Mouse (Mus musculus) adrenal gland, adult 2 months (tissue): ENCODE measurements around the gene 0610010F05Rik. TPM values are rescaled to one million over a fixed set of nuclear protein-coding genes. Genes with fewer than 3 reads are reported as not detected.
"Not testable (repeated sequence)": the region's sequence is repeated elsewhere in the genome, so short reads cannot be mapped to it uniquely, and the experiment has no call there.

Experiments used
- DNase-seq: peaks from one replicate; pipeline ENCODE4 v3.0.0; 2021
- long read RNA-seq: library from polyadenylated mRNA; stranded (forward); transcript quantifications from one replicate; pipeline ENCODE4 v2.0.0, GENCODE M21; 2021
- polyA plus RNA-seq: library from polyadenylated mRNA; depleted of rRNA; stranded (reverse); fragments of >200 nt; gene quantifications from 2 replicates; pipeline ENCODE4 v1.2.3, GENCODE M21; 2012; rRNA removed
- total RNA-seq, 2 experiments: library from RNA; stranded (reverse); gene quantifications; 2 replicates each; pipeline ENCODE4 v1.2.3; 2021

Gene 0610010F05Rik
- total RNA-seq = 10 to 100 TPM; 13.5 to 14.2 TPM
- polyA plus RNA-seq = 0.76 and 2.0 TPM in 2 replicates
- long read RNA-seq, full-length matches to known transcripts = 7 of 13 reads
- long read RNA-seq, partial matches to known transcripts = 0 of 13 reads
- long read RNA-seq, other reads (novel, unspliced or antisense) = 6 of 13 reads

- peak; percentile 92 for DNase-seq
Measured at GRCm38 (mm10) chr11:23632945-23633878, at the start of gene 0610010F05Rik. 0610010F05Rik (minus strand) TSS chr11:23633639.

- no peak for DNase-seq
Measured at GRCm38 (mm10) chr11:23682561-23682960, 49.1 kb upstream of the 0610010F05Rik start.

- DNase-seq = peak; percentile 58
Measured at GRCm38 (mm10) chr11:23680435-23680950, 47.1 kb upstream of the 0610010F05Rik start.

GRCm38 (mm10) chr11:23679044-23679642 lies 45.7 kb upstream of the 0610010F05Rik start:
- peak; percentile 49 for DNase-seq

- DNase-seq = no peak
Measured at GRCm38 (mm10) chr11:23676100-23676499, 42.7 kb upstream of the 0610010F05Rik start.

- DNase-seq = no peak
Measured at GRCm38 (mm10) chr11:23672256-23672749, 38.9 kb upstream of the 0610010F05Rik start.

GRCm38 (mm10) chr11:23667128-23667527 lies 33.7 kb upstream of the 0610010F05Rik start:
- no peak for DNase-seq

- DNase-seq = no peak
Measured at GRCm38 (mm10) chr11:23666526-23666925, 33.1 kb upstream of the 0610010F05Rik start.

- DNase-seq = peak; percentile 96
Measured at GRCm38 (mm10) chr11:23665798-23666501, 32.5 kb upstream of the 0610010F05Rik start, which contains the start of gene Pex13. Pex13 (minus strand) TSS chr11:23665959.

- DNase-seq = peak; percentile 82
Measured at GRCm38 (mm10) chr11:23665311-23665786, 31.9 kb upstream of the 0610010F05Rik start, which contains the start of gene Pus10. Pus10 (plus strand) TSS chr11:23665674.

GRCm38 (mm10) chr11:23664232-23664631 lies 30.8 kb upstream of the 0610010F05Rik start:
- DNase-seq = no peak

GRCm38 (mm10) chr11:23657791-23658190 lies 24.4 kb upstream of the 0610010F05Rik start:
- DNase-seq = peak; percentile 41

GRCm38 (mm10) chr11:23653666-23654065 lies 20.2 kb upstream of the 0610010F05Rik start:
- DNase-seq = no peak

- no peak for DNase-seq
Measured at GRCm38 (mm10) chr11:23647835-23648234, 14.4 kb upstream of the 0610010F05Rik start.

GRCm38 (mm10) chr11:23647431-23647830 lies 14.0 kb upstream of the 0610010F05Rik start:
- DNase-seq = no peak

- DNase-seq = no peak
Measured at GRCm38 (mm10) chr11:23634573-23634972, 1.1 kb upstream of the 0610010F05Rik start.

GRCm38 (mm10) chr11:23633879-23634215 lies 408 bp upstream of the 0610010F05Rik start:
- no peak for DNase-seq

GRCm38 (mm10) chr11:23630664-23631063 lies 2.8 kb downstream of the 0610010F05Rik start:
- no peak for DNase-seq

GRCm38 (mm10) chr11:23618995-23619394 lies 14.4 kb downstream of the 0610010F05Rik start:
- no peak for DNase-seq

GRCm38 (mm10) chr11:23614546-23614945 lies 18.9 kb downstream of the 0610010F05Rik start:
- DNase-seq = no peak

- DNase-seq = not testable (repeated sequence)
Measured at GRCm38 (mm10) chr11:23607291-23607690, 26.1 kb downstream of the 0610010F05Rik start.
